Mouse (Mus musculus): Measurements from ENCODE around the gene Slc31a1.

Gene Slc31a1

GRCm38 (mm10) chr4:62407730-62408582, 47.4 kb downstream of the Slc31a1 start:
- peak; percentile 68 to 76 for DNase-seq

- peak; percentile 98 to 99 for DNase-seq
Measured at GRCm38 (mm10) chr4:62408601-62409282, 48.2 kb downstream of the Slc31a1 start, which contains the start of the genes Cdc26 and Prpf4. Cdc26 (minus strand) TSS chr4:62408642. Prpf4 (plus strand) TSS chr4:62408797.

- DNase-seq = no peak
Measured at GRCm38 (mm10) chr4:62409615-62410014, 49.1 kb downstream of the Slc31a1 start.

GRCm38 (mm10) chr4:62410325-62410724, 49.8 kb downstream of the Slc31a1 start:
- peak in 1 of 2 experiments; percentile 18 for DNase-seq

- DNase-seq = no peak
Measured at GRCm38 (mm10) chr4:62411606-62412005, 51.1 kb downstream of the Slc31a1 start.

DNA sequence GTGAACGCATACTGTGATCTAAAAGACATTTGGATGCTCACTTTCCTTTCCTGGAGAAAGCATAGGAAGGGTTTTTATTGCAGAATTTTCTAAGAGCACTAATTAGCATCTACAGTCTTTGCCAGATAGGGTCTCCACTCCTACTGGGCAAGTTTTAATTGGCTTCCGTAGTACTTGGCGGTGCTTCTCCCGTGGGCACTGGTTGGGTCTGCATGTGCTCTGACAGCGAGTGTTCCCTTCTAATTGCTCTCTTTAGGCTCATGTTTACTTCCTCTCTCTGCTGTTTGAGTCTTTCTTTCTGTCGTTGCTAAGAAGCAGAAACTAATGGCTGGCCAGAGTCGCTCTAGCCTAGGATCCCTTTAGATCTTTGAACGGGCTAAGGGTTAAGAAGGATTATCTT, 57.9 kb downstream of the Slc31a1 start:
- no peak for DNase-seq

DNA sequence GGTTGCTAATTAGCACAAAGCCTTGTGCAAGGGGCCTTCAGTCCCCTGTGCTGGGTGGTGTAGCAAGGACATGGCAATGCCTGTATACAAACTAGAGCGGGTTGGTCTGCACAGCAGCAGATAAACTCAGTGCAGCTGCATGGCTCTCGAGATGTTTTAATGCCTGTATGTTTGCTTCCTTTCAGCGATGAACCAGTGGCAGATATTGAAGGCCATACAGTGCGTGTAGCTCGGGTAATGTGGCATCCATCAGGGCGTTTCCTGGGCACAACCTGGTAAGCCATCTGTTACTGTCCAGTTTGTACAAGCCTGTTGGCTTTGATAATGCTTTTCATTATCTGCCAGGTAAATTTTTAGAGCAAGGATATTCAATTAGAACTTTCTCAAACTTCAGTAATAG, 58.6 kb downstream of the Slc31a1 start:
- DNase-seq = no peak

DNA sequence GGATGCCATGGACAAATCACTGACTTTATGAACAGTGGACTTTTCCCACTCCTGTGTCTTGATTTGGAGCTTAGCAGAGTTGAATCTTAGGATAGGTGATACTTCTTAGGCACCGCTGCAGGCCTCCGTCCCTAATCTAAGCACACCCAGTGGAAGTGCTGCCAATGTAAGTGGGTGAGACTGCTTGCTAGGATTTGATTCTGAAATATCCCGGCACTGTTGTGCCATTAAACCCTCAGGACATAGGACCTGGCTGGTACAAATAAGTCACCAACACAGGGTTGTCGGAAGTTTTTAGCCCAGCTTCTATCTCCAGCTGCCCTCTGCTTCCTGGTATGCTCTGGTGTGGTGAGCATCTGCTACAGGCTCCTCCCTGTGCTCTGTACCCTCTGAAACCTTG, 65.4 kb downstream of the Slc31a1 start:
- DNase-seq = no peak

GRCm38 (mm10) chr4:62427978-62428758, 67.6 kb downstream of the Slc31a1 start:
- peak; percentile 20 to 33 for DNase-seq

- DNase-seq = no peak
Measured at GRCm38 (mm10) chr4:62429616-62430015, 69.1 kb downstream of the Slc31a1 start.

- no peak for DNase-seq
Measured at GRCm38 (mm10) chr4:62430678-62431077, 70.2 kb downstream of the Slc31a1 start.

DNA sequence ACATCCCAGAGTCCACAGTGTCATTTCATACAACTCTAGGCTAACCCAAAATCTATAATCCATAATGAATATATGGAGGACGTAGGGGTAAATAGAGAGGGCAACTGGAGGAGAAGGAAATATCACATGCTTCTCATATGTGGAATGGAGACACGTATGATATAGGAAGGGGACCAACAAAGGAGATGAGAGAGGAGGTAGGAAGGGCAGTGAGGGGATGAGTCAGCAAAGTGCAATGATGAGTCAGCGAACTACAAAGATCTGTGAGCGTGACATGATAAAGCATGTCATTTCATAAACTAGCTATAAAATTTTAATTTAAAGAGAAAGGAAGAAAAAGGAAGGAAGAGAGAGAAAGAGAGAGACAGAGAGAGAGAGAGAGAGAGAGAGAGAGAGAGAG, 71.0 kb downstream of the Slc31a1 start:
- DNase-seq = no peak

DNA sequence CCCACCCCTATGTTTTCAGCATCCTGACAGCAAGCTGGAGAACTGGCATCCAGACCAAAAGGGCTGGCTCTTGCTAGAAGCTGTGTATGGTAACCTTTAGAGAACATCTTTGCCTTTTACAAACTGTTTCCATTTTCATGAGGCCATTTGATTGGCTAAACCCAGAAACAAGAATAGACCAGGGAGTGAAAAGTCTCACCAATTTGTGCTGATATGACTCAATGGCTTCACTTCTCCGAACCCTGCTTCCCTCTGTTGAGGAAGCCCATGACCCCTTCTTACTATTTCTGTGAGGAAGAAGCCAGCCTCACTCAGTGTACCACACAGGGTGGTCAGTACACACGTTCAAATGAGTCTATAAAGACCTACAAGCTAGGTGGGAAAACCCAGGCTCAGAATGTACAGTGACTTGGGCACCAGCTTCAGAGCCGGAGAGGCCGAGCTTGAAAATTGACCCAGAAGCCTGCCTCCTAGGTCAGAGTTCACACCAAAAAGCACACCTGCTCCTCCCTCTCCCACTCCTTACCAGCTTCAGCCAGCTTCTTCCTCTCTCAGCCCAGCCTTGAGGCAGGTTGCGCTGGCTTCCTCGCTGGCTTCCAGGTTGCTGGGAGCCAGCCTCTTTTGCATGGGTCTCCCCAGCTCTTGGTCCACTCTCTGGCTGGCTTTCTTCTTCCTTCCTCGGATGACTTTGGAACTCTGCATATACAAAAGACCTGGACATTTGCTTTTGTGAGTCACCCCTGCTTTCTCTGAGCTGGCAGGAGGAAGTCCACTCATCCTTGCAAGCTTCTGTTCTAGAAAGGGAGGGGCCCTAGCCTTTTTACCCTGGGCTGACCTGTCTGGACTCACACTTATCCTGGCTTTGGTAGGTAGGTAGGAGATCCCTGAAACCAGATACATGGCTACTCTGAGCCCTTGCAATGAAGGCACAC, 73.7 kb downstream of the Slc31a1 start:
- no peak for DNase-seq

DNA sequence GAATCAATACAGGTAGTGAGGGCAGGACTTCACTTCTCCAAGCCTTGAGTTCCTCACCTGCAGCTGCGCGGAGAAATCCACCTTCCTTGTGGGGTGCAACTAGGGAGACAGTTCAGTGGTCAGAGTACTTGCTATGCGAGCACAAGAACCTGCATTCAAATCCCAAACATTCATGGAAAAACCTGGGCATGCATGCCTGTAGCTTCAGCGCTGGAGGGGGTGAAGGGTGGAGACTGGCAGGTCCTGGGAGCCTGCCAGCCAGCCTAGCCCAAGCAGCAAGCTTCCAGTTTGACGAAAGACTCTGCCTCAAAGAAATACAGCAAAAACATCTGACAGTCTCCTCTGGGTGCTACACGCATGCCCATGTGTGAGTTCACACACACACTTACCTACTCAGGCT, 74.6 kb downstream of the Slc31a1 start, which contains the start of gene Rnf183:
Gene Rnf183, minus strand, starts transcription at position 172 of the 400 bp plus-strand sequence.
- no peak for DNase-seq

DNA sequence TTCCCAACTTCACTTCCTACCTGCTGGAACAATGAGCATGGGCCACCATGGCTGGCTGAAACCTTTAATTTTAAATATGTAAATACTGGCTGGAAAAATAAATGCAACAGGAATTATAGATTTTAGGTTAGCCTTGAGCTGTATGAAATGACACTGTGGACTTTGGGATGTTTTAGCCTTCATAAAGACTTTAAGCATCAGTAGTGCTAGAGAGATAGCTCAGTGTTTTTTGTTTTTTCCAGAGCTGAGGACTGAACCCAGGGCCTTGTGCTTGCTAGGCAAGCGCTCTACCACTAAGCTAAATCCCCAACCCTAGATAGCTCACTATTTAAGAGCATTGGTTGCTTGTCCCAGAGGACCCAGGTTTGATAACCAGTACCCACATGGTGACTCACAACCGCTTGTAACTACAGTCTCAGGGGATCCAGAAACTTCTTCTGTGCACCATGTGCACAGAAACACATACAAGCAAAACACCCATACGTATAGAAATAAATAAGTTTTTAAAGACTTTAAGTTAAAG, 76.8 kb downstream of the Slc31a1 start:
- DNase-seq = no peak

DNA sequence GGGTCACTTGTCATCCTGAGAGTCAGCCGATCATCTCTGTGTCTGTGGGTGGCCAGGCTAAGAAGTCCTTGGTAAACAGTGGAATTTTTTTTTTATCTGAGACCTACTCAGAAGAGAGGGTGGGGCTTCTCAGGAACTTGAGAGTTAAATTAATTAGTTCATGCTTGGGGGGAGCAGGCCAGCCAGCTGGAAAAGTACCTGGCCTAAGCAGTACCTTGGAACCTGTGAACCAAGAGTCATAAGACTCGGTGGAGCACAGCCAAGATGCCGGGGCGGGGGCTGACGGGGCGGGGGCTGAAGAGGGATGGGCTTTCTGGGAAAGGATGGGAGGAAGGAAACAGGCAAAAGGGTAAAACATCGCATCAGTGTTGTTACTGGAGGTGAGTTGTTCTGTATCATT, 77.3 kb downstream of the Slc31a1 start:
- no peak for DNase-seq

DNA sequence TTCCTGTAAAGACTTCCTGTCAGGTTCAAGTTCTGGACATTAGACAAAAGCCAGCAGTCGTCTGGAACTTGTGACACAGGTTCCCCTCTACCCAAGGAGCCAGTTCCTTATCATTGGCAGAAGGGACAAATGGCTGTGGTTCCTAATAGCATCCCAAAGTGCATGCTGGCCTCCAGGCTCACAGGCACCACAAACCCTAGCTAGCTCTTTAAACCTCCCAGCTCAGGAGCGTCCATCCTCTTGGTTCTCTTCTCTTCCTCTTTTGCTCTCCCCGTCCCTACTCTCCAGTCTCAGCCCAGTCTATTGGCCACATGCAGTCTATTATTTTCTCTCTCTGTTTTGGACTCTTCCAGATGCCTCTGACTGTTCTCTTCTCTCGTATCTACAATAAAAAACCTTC, 79.3 kb downstream of the Slc31a1 start:
- DNase-seq = no peak

DNA sequence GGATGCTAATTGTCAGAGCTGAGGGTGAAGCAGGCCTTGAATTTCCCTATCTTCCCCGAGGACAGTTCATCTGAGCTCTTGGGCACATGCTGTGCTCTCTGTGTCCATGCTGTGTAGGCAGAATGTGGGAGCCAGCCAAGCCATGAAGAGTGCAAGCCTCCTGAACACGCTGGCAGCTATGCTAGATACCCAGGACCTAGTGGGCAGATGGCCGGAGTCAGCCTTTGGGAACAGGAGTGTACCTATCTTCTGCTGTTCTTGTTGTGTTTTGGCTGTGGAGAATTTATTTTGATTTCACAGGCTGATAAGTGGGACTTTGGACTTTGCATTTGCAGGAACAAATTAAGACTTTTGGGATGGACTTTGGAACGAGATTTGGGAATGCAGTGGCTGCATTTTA, 80.0 kb downstream of the Slc31a1 start:
- DNase-seq = peak; percentile 74 to 83

- no peak for DNase-seq
Measured at GRCm38 (mm10) chr4:62440986-62441385, 80.5 kb downstream of the Slc31a1 start.

All from cerebellum, postnatal 10 days (tissue).